Mouse (Mus musculus) forebrain, postnatal 0 days (tissue): ENCODE results near the gene Grb2. TPM values are rescaled to one million over a fixed set of nuclear protein-coding genes. Genes with fewer than 3 reads are reported as not detected.

Experiments used
- ATAC-seq: fragments of 200-750 bp; cut with Nextera tagmentation; 2 replicates; pipeline ENCODE4 v1.8.0; 2017; ENCODE audit warnings: mild to moderate bottlenecking, moderate library complexity
- DNase-seq: peaks from one replicate; pipeline ENCODE4 v3.0.0-alpha.2; 2015
- H3K27ac ChIP-seq: fragments of 300-500 bp; sonication (generic); 2 replicates; pipeline ENCODE4 v1.5.1; 2014; ENCODE audit warnings: low read depth, mild to moderate bottlenecking, antibody characterized with exemption, low read length, moderate library complexity, mixed read lengths
- H3K27me3 ChIP-seq: fragments of 300-500 bp; sonication (generic); 2 replicates; pipeline ENCODE4 v1.6.1; 2014; ENCODE audit warnings: mild to moderate bottlenecking, low read length, mixed read lengths; ENCODE audit not compliant: insufficient read depth
- H3K36me3 ChIP-seq: fragments of 300-500 bp; sonication (generic); 2 replicates; pipeline ENCODE4 v1.6.1; 2014; ENCODE audit warnings: mild to moderate bottlenecking, moderate library complexity; ENCODE audit not compliant: insufficient read depth
- H3K4me1 ChIP-seq: fragments of 300-500 bp; sonication (generic); 2 replicates; pipeline ENCODE4 v1.6.1; 2014; ENCODE audit warnings: antibody characterized with exemption; ENCODE audit not compliant: insufficient read depth
- H3K4me2 ChIP-seq: fragments of 300-500 bp; sonication (generic); 2 replicates; pipeline ENCODE4 v1.6.1; 2014; ENCODE audit warnings: low read depth, mild to moderate bottlenecking, moderate library complexity
- H3K4me3 ChIP-seq: fragments of 300-500 bp; sonication (generic); 2 replicates; pipeline ENCODE4 v1.5.1; 2014; ENCODE audit warnings: low read depth, low read length, mixed read lengths
- H3K9ac ChIP-seq: fragments of 300-500 bp; sonication (generic); 2 replicates; pipeline ENCODE4 v1.6.1; 2014; ENCODE audit warnings: mild to moderate bottlenecking
- H3K9me3 ChIP-seq: fragments of 300-500 bp; sonication (generic); 2 replicates; pipeline ENCODE4 v1.6.1; 2016; ENCODE audit warnings: low read length
- CTCF ChIP-seq: sonication (generic); IDR thresholded peaks from 2 replicates; pipeline ENCODE4 v1.5.1; 2016; ENCODE audit warnings: antibody characterized with exemption, control low read depth, low read depth
- WGBS: fragments of 180-500 bp; shearing (Covaris S2); extraction: QIAGEN DNeasy Blood & Tissue Kit; methylation state at CpG from one replicate; pipeline ENCODE4 v1.1.7; 2014; 5-methylcytosine and 5-hydroxymethylcytosine counted together
- polyA plus RNA-seq: library from polyadenylated mRNA; unstranded; fragments of >200 nt; fragmentation: Nextera tagmentation; extraction: Ambion mirVana; gene quantifications from 2 replicates; pipeline ENCODE4 v1.2.1, GENCODE M21; 2015
- total RNA-seq: library from RNA; depleted of rRNA; stranded (reverse); fragments of >200 nt; gene quantifications from 2 replicates; pipeline ENCODE4 v1.2.3, GENCODE M21; 2014

Grb2 gene
- total and polyA plus RNA-seq, 2 experiments from 2014 or later: 91.9 to 162 TPM

- DNase-seq (no peak), ATAC-seq (no peak)
- no peak overlapping the region for H3K4me3 ChIP-seq
- TF ChIP-seq CTCF: no peak
- no peaks in the 10 kb centered on the region for H3K9me3 ChIP-seq
- peaks cover 20% of the 10 kb centered on the region for H3K4me1 ChIP-seq
- peaks cover 31% of the 10 kb centered on the region for H3K36me3 ChIP-seq
- no peak overlapping the region for H3K9ac ChIP-seq
- WGBS: 77% methylated on average over 23 of the region's 23 CpGs
- H3K27ac ChIP-seq: no peak overlapping the region
- no peak overlapping the region for H3K4me2 ChIP-seq
- H3K27me3 ChIP-seq: no peaks in the 10 kb centered on the region
Measured at GRCm38 (mm10) chr11:115608421-115609399, 99.7 kb downstream of the Grb2 start.

GRCm38 (mm10) chr11:115606733-115607132 lies 101.7 kb downstream of the Grb2 start:
- no peaks in the 10 kb centered on the region for H3K9me3 ChIP-seq
- peaks cover 31% of the 10 kb centered on the region for H3K36me3 ChIP-seq
- no peak overlapping the region for H3K4me3 ChIP-seq
- H3K9ac ChIP-seq: no peak overlapping the region
- no peak overlapping the region for H3K4me2 ChIP-seq
- peaks cover 17% of the 10 kb centered on the region for H3K4me1 ChIP-seq
- no peak for TF ChIP-seq CTCF
- DNase-seq (no peak), ATAC-seq (no peak)
- H3K27ac ChIP-seq: no peak overlapping the region
- H3K27me3 ChIP-seq: no peaks in the 10 kb centered on the region
- 95% methylated on average over 18 of the region's 18 CpGs for WGBS

GRCm38 (mm10) chr11:115604304-115604696 lies 104.1 kb downstream of the Grb2 start:
- WGBS: under 1% methylated on average over 26 of the region's 26 CpGs
- ATAC-seq: peak; percentile 10
- peak overlapping the region; percentile 89 for H3K4me2 ChIP-seq

DNA sequence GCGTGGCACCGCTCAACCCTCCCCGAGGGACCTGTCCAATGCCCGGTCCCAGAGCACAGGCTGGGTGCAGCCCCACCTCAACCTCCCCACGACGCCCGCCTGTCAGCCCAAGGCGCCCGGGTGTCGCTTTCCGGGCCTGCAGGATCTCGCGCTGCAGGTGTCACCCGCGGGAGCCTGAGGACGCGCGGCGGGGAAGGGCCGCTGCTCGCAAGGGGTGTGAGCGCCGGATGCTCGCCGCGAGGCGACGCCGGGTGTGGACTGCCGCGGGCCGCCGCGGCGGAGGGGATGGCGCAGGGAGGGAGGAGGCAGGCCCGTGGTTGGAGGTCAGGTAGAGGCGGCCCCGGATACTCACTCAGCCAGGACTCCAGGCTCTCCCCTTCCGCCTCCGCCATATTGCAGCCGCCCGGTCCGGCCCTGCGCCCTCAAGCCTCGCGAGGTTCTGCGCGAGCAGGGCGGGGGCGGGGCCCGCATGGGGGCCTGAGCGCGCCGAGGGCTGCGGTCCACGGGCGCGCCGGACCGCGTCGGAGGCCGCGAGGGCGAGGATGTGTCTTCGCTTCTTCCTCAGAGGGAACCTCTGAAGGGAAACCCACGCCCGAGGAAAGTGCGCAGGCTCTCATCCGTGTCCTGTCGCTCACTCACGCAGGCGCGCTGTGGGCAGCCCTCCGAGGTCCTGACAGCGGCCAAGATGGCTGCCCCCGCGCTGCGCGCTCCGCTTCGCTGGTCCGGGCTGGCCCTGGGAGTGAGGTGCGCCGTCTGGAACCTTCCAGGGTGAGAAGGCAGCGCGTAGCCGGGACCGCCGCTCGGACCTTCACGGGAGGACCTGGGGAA lies 104.7 kb downstream of the Grb2 start, which contains the start of the genes Mrps7 and Gga3:
Gene Mrps7, plus strand, starts transcription at position 450 of the 828 bp plus-strand sequence.
Gene Gga3, minus strand, starts transcription at position 576 of the 828 bp plus-strand sequence.
- DNase-seq (peak; percentile 95), ATAC-seq (peak; percentile 98)
- H3K9me3 ChIP-seq: no peaks in the 10 kb centered on the region
- peaks cover 27% of the 10 kb centered on the region for H3K36me3 ChIP-seq
- peak within 1 kb of the TSS; percentile 89 for H3K4me2 ChIP-seq
- WGBS: 1% methylated on average over 89 of the region's 93 CpGs
- H3K4me1 ChIP-seq: peaks cover 15% of the 10 kb centered on the region
- H3K27me3 ChIP-seq: no peaks in the 10 kb centered on the region
- no peak for TF ChIP-seq CTCF
- peak within 1 kb of the TSS; percentile 97 for H3K9ac ChIP-seq
- peak within 1 kb of the TSS; percentile 95 for H3K4me3 ChIP-seq
- H3K27ac ChIP-seq: peak within 1 kb of the TSS; percentile 95

More at GRCm38 (mm10) chr11:115604304-115604696, 104.1 kb downstream of the Grb2 start:
- DNase-seq: no peak
- Histone ChIP-seq H3K27me3 (no peaks in the 10 kb centered on the region), H3K36me3 (peaks cover 29% of the 10 kb centered on the region), H3K4me3 (peak overlapping the region; percentile 95), H3K9me3 (no peaks in the 10 kb centered on the region), H3K4me1 (peaks cover 15% of the 10 kb centered on the region), H3K9ac (peak overlapping the region; percentile 97), H3K27ac (peak overlapping the region; percentile 95)
- no peak for TF ChIP-seq CTCF

DNA sequence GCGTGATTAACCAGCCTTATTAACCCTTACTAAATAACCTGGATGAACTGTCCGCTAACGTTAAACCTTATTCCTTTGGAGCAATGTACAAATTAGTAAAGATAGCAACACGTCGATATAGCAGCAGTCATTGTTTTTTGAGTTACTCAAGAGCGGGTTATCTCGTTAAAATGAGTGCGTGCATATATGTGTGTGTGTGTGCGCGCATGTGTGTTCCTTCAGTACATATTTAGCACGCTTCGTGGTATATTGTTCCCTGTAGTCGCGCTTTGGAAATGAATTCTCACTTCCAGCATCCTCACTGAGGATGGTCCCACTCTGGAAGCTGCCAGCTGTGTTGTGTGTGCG lies 105.3 kb downstream of the Grb2 start:
- Histone ChIP-seq H3K4me3 (peak overlapping the region; percentile 95), H3K36me3 (peaks cover 29% of the 10 kb centered on the region), H3K27me3 (no peaks in the 10 kb centered on the region), H3K9me3 (no peaks in the 10 kb centered on the region), H3K4me2 (peak overlapping the region; percentile 89), H3K27ac (peak overlapping the region; percentile 95), H3K9ac (peak overlapping the region; percentile 97), H3K4me1 (peaks cover 15% of the 10 kb centered on the region)
- DNase-seq (no peak), ATAC-seq (no peak)
- no peak for TF ChIP-seq CTCF
- 6% methylated on average over 15 of the region's 15 CpGs for WGBS

DNA sequence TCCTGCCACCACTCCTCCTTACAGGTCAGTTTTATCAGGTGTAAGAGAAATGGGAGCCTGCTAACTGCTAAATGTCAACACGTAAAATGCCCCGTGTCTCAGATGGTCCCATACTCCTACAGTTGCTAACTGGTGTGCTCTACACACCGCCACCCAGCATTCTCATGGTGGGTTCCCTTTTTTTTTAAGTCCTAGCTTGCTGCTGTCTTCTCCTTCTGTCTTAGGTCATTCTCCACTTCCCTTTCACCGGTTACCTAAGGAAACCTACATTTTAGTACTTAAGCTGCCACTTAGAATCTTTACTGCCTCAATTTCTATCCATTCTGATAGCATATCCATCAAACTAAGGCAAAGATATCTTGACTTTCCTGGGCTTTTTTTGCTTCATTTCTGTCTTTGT lies 107.2 kb downstream of the Grb2 start:
- TF ChIP-seq CTCF: no peak
- Histone ChIP-seq H3K36me3 (peaks cover 20% of the 10 kb centered on the region), H3K4me2 (no peak overlapping the region), H3K9me3 (no peaks in the 10 kb centered on the region), H3K27me3 (no peaks in the 10 kb centered on the region), H3K4me1 (peaks cover 15% of the 10 kb centered on the region), H3K4me3 (no peak overlapping the region), H3K9ac (no peak overlapping the region), H3K27ac (no peak overlapping the region)
- WGBS: 95% methylated on average over 4 of the region's 4 CpGs
- DNase-seq (no peak), ATAC-seq (no peak)
